Mouse (Mus musculus): Measurements from ENCODE around the gene Patl1. TPM values are rescaled to one million over a fixed set of nuclear protein-coding genes. Genes with fewer than 3 reads are reported as not detected.

Patl1 gene
- polyA plus RNA-seq, 1 experiment from 2014 or later, result 25.9 TPM

DNA sequence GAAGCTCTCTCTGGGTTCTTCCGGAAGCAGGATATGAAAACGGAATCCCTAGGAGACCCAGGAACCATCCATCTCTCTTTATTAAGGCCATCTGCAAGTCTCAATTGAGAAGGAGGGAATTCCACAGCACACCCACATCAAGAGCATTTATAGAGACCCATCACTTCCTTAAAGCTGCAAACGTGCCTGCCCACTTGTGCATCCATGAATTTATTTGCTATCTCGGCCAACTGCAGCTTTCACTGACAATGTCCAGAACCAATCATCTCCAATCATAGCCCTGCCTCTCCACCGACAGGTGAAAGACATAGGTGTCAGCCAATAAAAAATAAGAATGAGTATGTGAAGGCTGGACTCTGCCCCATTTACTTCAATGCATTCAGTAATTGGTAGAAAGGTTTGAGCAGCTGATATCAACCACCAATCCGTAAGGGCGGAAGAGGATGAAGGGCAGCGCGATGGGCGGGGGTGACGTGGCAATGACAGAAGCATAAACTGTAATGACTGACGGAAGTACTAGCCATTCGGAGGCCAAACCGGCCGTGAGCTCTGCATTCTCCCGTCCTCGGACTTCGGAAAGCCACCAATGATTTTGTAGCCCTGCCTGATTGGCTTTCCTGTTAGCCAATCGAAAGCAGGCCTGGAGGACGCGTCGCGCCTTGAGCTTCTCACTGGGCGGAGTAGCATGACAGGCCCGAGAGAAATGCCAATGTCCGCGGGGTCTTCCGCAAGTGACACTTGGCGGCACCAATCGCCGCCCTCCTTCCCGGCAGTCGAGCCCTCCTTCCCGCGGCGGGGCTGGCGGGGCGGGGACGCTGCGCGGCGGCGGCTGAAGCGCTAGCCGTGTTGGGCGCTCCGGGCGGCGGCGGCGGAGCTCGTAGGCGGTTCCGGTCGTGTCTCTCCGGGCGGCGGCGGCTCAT lies 53.1 kb downstream of the Patl1 start, which contains the start of gene Osbp:
Gene Osbp, plus strand, starts transcription at position 919 of the 920 bp plus-strand sequence.
- H3K9me3 ChIP-seq (ENCODE audit: low read depth, low read length), result no peaks in the 10 kb centered on the region
- peak within 1 kb of the TSS; percentile 85 for H3K4me3 ChIP-seq (ENCODE audit: low read depth, low read length)
- TF ChIP-seq CTCF (IDR thresholded peaks at IDR 0.05; ENCODE audit: low read depth), result no peak
- peaks cover 6% of the 10 kb centered on the region; the same call in 1 of the 2 replicates for H3K4me1 ChIP-seq (ENCODE audit: insufficient read depth)
- 0 out of 2 replicates have a peak, but pooled peaks cover 9% of the 10 kb centered on the region for H3K36me3 ChIP-seq (ENCODE audit: insufficient read depth)
- H3K9ac ChIP-seq, result peak within 1 kb of the TSS; percentile 89
- ATAC-seq (ENCODE audit: insufficient read depth), result peak; percentile 98
- no peaks in the 10 kb centered on the region for H3K27me3 ChIP-seq (ENCODE audit: insufficient read depth, low read length)
- peak within 1 kb of the TSS; percentile 82 for H3K4me2 ChIP-seq
- WGBS, result under 1% methylated on average over 59 of the region's 59 CpGs
- H3K27ac ChIP-seq (ENCODE audit: low read depth), result peak within 1 kb of the TSS; percentile 68
- peak; percentile 100 for DNase-seq

DNA sequence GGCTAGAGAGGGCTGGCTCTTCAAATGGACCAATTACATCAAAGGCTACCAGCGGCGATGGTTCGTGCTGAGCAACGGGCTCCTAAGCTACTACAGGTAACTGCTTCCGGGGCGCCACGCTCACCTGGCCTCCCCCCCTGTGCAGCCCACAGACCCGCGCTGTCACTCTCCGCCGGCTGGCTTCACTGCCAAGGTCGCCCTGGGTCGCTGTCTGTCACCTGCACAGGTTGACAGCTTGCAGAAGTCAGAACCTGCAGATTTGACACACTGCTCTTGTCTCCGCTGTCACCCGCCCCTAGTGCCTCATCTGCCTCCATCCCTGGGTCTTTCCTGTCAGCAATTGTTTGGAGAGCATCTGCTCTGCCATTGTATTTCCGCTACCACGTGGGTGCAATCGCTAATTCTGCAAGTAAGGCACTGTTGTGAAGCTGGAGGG lies 54.0 kb downstream of the Patl1 start:
- peak overlapping the region; percentile 54 for H3K27ac ChIP-seq (ENCODE audit: low read depth)
- DNase-seq, result peak; percentile 51
- H3K9ac ChIP-seq, result peak overlapping the region; percentile 89
- H3K4me3 ChIP-seq (ENCODE audit: low read depth, low read length), result peak overlapping the region; percentile 85
- 0 out of 2 replicates have a peak, but pooled peaks have one; percentile 0 for ATAC-seq (ENCODE audit: insufficient read depth)
- WGBS, result 1% methylated on average over 18 of the region's 18 CpGs
- H3K36me3 ChIP-seq (ENCODE audit: insufficient read depth), result peaks cover 17% of the 10 kb centered on the region
- H3K9me3 ChIP-seq (ENCODE audit: low read depth, low read length), result no peaks in the 10 kb centered on the region
- H3K4me2 ChIP-seq, result peak overlapping the region; percentile 82
- peaks cover 6% of the 10 kb centered on the region; the same call in 1 of the 2 replicates for H3K4me1 ChIP-seq (ENCODE audit: insufficient read depth)
- no peaks in the 10 kb centered on the region for H3K27me3 ChIP-seq (ENCODE audit: insufficient read depth, low read length)
- TF ChIP-seq CTCF (IDR thresholded peaks at IDR 0.05; ENCODE audit: low read depth), result no peak

DNA sequence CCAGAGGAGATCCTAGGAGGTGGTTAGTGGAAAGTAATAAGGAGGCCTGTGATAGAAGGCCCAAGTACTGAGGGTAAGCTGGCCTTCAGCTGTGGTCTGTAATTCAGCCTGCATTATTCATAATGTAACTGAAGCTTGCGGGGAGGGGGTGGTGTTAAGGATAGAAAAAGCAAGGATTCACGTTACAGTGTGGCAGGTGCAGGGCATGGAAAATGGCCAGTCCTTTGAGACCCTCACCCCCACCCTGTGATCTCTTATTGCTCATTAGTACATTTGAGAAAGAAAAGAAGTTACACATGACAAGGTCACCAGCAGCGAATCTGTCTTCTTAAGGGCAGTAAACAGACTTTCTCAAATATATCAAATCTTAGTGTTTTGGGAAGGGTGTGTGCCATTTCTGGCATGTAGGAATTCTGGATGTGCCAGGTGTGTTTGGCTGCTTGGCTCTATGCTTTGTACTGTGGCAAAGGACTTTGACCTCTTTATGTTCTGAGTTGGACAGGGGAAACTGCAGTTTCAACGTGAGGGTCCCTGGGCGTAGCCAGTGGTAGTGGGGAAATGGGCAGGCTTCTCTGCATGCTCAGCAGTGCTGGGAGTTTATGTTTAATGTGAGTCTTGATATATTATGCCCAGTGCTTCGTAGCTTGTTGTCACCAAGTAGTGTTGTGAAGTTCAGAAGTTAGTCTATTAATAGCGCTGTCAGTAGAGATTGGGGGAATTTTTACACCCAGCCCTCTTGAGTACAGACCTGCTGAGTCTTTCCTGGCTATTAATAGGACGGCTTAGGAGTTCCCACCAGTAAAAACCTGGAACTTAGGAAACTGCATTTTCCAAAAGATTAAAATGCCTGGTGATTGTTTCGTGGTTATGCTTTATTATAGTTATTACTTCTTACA lies 57.2 kb downstream of the Patl1 start:
- ATAC-seq (ENCODE audit: insufficient read depth) (no peak), DNase-seq (no peak)
- no peak overlapping the region for H3K9ac ChIP-seq
- no peak for TF ChIP-seq CTCF (IDR thresholded peaks at IDR 0.05; ENCODE audit: low read depth)
- H3K4me2 ChIP-seq, result no peak overlapping the region
- no peak overlapping the region for H3K4me3 ChIP-seq (ENCODE audit: low read depth, low read length)
- H3K27ac ChIP-seq (ENCODE audit: low read depth), result no peak overlapping the region
- peaks cover 49% of the 10 kb centered on the region for H3K36me3 ChIP-seq (ENCODE audit: insufficient read depth)
- no peaks in the 10 kb centered on the region for H3K27me3 ChIP-seq (ENCODE audit: insufficient read depth, low read length)
- H3K4me1 ChIP-seq (ENCODE audit: insufficient read depth), result peaks cover 6% of the 10 kb centered on the region; the same call in 1 of the 2 replicates
- 81% methylated on average over 9 of the region's 9 CpGs for WGBS
- no peaks in the 10 kb centered on the region for H3K9me3 ChIP-seq (ENCODE audit: low read depth, low read length)

DNA sequence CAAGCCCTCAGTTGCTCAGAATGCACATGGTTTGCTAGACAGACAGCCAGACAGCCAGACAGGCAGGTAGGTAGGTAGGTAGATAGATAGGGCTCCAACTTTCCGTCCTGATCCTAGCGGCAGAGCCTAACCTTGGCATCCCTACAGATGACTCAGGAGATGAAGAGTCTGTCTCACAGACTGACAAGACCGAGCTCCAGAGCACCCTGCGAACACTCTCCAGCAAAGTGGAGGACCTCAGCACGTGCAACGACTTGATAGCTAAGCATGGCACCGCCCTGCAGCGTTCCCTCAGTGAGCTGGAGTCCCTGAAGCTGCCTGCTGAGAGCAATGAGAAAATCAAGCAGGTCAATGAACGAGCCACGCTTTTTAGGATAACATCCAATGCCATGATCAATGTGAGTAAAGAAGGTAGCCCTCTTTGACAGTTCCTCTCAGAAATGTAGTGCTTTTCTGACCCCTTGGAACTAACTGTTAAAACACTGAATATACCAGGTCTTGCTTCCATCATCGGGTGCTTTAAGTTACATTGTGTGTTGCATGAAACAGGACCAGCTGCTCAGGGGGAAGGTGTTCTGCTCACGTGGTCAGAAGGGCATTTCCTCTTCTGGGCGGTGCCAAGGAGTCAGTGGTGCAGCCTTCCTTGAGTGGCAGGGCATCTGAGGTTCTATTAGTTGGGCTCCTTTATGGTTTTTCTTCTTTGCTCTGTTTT lies 61.5 kb downstream of the Patl1 start:
- Histone ChIP-seq H3K9me3 (ENCODE audit: low read depth, low read length) (no peaks in the 10 kb centered on the region), H3K36me3 (ENCODE audit: insufficient read depth) (peaks cover 85% of the 10 kb centered on the region), H3K9ac (no peak overlapping the region), H3K4me1 (ENCODE audit: insufficient read depth) (no peaks in the 10 kb centered on the region), H3K4me2 (no peak overlapping the region), H3K27ac (ENCODE audit: low read depth) (no peak overlapping the region), H3K27me3 (ENCODE audit: insufficient read depth, low read length) (no peaks in the 10 kb centered on the region), H3K4me3 (ENCODE audit: low read depth, low read length) (no peak overlapping the region)
- no peak for TF ChIP-seq CTCF (IDR thresholded peaks at IDR 0.05; ENCODE audit: low read depth)
- DNase-seq (no peak), ATAC-seq (ENCODE audit: insufficient read depth) (0 out of 2 replicates have a peak, but pooled peaks have one; percentile 47)
- WGBS, result 86% methylated on average over 13 of the region's 13 CpGs

DNA sequence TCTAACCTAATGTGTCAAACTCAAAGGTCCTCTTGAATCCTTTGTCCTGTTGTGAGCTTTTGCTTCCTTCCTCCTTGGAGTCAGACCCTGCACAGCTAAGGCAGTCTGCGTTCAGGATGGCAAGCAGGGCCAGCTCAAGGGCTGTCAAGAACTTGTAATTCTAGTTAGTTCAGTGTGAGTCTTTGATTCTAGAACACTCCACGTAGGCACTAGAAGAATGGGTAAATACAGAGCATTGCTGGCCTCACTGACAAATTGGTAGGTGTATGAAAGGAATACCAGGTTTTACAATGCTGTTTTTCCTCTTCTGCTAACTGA lies 62.0 kb downstream of the Patl1 start:
- TF ChIP-seq CTCF (IDR thresholded peaks at IDR 0.05; ENCODE audit: low read depth), result no peak

DNA sequence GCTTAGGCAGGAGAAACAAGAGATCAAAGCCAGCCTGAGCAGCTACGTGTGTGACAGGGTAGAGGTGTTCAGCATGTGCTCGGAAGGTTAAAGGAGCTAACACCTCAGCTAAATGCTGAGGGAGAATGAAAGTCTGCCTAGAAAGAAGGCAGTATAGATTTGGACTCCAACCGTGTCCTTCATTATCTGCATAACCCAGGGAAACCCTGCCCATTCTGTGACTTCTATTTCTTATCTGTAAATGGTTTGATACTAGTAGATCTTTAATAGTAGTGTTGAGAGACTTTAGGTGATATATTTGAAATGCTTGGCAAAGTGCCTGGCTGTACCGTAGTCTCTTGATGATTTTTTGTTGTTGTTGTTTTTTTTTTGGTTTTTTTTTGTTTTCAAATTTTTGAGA lies 63.5 kb downstream of the Patl1 start:
- H3K27ac ChIP-seq (ENCODE audit: low read depth), result no peak overlapping the region
- no peak overlapping the region for H3K9ac ChIP-seq
- H3K27me3 ChIP-seq (ENCODE audit: insufficient read depth, low read length), result no peaks in the 10 kb centered on the region
- 78% methylated on average over 4 of the region's 4 CpGs for WGBS
- peaks cover 98% of the 10 kb centered on the region for H3K36me3 ChIP-seq (ENCODE audit: insufficient read depth)
- no peak overlapping the region for H3K4me3 ChIP-seq (ENCODE audit: low read depth, low read length)
- TF ChIP-seq CTCF (IDR thresholded peaks at IDR 0.05; ENCODE audit: low read depth), result no peak
- DNase-seq (no peak), ATAC-seq (ENCODE audit: insufficient read depth) (no peak)
- H3K4me2 ChIP-seq, result no peak overlapping the region
- no peaks in the 10 kb centered on the region for H3K9me3 ChIP-seq (ENCODE audit: low read depth, low read length)
- no peaks in the 10 kb centered on the region for H3K4me1 ChIP-seq (ENCODE audit: insufficient read depth)

More for the DNA sequence above, 62.0 kb downstream of the Patl1 start:
- H3K4me3 ChIP-seq (ENCODE audit: low read depth, low read length), result no peak overlapping the region
- no peaks in the 10 kb centered on the region for H3K4me1 ChIP-seq (ENCODE audit: insufficient read depth)
- peak; percentile 40 for DNase-seq
- peaks cover 88% of the 10 kb centered on the region for H3K36me3 ChIP-seq (ENCODE audit: insufficient read depth)
- H3K4me2 ChIP-seq, result no peak overlapping the region
- ATAC-seq (ENCODE audit: insufficient read depth), result peak; percentile 73
- 67% methylated on average over 2 of the region's 2 CpGs for WGBS
- H3K27ac ChIP-seq (ENCODE audit: low read depth), result no peak overlapping the region
- no peaks in the 10 kb centered on the region for H3K9me3 ChIP-seq (ENCODE audit: low read depth, low read length)
- H3K27me3 ChIP-seq (ENCODE audit: insufficient read depth, low read length), result no peaks in the 10 kb centered on the region
- H3K9ac ChIP-seq, result no peak overlapping the region
